Mouse (Mus musculus) CD4-positive, CD25-positive, alpha-beta regulatory T cell, adult 4 months (primary cell): ENCODE data around the gene Slc6a19. TPM values are rescaled to one million over a fixed set of nuclear protein-coding genes. Genes with fewer than 3 reads are reported as not detected.

Experiments
- ATAC-seq: one replicate; pipeline ENCODE4 v1.8.0; 2017
- polyA plus RNA-seq, 2 experiments: library from polyadenylated mRNA; unstranded; fragments of 100-300 nt; shearing (Covaris generic); gene quantifications; one replicate each; pipeline ENCODE4 v1.2.1; 2017

Slc6a19 gene
- polyA plus RNA-seq, 2 experiments from 2014 or later: not detected

DNA sequence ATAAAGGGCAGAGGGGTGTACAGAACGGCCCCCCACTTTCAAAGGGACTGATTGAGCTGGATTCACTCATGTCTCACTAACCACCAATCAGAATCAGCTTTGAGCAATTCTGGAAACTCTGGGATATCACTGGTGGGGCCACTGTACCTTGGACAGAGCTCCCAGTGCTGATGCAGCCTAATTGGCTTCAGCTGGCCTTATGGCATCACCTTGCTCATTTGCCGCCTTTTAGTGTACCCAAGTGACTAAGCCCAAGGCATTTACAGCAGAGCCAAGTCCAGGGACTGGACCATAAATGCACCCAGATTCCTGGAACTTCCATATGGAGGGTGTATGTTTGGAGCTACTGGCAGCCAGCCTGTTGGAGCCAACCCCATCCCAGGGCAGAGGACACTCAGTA lies 45.7 kb downstream of the Slc6a19 start:
- ATAC-seq: no peak

DNA sequence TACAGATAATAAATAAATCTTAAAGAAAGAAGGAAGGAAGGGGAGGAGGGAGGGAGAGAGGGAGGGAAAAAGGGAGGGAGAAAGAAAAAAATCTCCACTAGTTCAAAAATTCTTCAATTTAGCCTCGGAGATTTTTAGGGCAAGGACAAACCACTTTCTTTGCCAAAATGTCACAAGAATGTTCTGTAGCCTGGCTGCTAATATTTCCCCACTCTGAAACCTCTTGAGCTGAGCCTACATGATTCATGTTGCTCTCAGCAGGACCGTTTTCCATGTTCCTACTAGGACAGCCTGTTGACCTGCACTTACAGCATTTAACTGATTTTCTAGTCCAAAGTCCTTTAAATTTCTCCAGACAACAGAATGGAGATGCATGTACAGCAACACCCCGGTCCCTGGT lies 49.7 kb downstream of the Slc6a19 start:
- ATAC-seq: no peak

DNA sequence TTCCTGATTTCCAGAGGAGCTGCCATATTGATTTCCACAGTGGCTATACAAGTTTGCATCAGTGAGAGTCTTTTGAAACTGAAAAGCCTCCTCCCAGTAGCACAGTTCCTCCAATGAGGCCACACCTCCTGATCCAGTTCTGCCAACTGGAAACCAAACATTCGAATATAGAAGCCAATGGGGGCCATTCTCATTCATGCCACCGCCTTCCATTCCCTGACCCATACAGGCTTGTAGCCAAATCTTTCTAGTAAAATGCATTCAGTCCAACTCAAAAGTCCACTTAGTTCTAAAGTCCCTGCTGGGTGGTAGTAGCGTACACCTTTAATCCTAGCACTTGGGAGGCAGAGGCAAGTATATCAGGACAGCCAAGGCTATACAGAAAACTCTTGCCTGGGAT lies 51.4 kb downstream of the Slc6a19 start:
- ATAC-seq: no peak

DNA sequence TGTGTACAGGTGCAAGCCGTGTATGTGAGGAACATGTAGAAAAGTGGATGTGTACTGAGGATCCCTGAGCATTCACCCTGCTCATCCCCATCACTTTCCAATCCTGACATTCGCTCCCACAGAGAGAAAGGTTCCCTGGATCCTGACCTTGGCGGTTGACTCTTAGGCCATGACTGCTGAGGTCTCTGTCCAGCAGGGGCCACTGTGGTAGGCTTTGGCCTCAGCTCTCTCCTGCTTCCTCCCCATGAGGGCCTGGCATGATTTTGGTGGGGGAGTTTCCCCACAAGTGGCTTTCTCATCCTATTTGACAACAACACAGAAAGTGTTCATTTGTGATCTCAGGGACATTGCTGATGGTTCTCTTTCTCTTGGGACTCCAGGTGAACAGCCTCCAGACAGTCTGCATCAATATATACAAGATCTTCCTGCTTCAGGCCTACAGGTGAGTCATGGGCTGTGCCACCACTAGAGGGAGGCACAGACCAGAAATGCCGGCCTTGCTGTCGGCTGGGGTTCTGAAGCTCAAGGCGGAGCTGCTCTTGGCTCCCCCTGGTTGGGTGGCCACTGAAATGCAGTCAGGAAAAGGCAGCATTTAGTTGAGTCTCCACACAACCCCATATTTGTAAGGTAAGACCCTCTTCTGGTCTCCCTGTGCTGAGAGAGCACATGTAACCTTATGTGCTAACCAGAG lies 58.1 kb downstream of the Slc6a19 start:
- peak; percentile 96 for ATAC-seq

DNA sequence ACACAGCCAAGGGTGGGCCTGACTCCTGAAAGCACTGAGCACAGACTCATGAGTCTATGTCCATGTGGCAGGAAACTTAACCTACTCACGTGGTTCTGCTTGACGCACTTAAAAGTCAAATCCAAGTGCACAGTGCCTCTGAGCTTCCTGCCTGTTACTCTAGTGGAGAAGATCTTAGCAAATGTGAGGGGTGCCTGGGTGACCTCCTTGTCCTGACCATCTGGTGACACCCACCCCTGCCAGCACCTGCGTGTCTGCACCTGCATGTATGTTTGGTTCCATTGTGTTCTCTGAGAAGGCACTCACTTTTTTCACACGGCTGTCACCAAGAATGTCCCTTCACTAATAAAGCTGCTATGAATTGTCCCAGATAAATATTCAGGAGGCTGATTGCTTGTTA lies 63.4 kb downstream of the Slc6a19 start:
- ATAC-seq: no peak

DNA sequence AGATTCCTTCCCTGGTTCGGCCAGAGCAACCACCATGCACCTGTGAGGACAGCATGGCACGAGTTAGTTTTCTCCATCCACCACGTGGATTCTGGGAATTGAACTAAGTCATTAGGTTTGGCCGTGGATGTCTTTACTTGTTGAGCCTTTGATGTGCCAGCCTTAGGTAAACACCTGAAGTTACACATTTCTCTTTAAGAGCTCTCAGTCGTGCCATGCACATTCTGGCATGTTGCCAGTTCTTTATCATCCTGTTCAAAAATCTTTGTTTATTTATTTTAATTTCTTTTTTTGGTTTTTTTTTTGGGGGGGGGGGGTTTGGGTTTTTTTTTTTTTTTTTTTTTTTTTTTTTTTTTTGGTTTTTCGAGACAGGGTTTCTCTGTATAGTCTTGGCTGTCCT lies 66.8 kb downstream of the Slc6a19 start:
- ATAC-seq: no peak

DNA sequence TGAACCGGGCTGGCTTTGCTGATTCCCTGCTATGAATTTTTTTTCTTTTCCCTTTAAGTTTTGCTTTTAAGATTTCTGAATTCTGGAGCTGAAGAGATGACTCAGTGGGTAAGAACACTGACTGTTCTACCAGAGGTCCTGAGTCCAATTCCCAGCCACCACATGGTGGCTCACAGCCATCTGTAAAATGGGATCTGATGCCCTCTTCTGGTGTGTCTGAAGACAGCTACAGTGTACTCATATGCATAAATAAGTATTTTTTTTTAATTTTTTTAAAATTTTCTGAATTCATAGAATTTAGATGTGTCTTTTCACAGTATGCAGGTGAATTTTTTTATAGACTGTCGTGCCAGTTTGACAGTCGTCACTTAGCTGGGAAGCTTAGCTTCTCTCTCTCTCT lies 72.8 kb downstream of the Slc6a19 start:
- no peak for ATAC-seq

Other genes starting within 250 kb of the Slc6a19 start
- 10 to 100 TPM; 29.0 to 34.0 TPM for gene Lpcat1, start 237.7 kb downstream of the Slc6a19 start, polyA plus RNA-seq
- gene Slc6a3, start 168.1 kb downstream of the Slc6a19 start, polyA plus RNA-seq: not detected
- gene Clptm1l, start 100.9 kb downstream of the Slc6a19 start, polyA plus RNA-seq: 10 to 100 TPM; 19.1 to 44.9 TPM
- 1 to 10 TPM; 2.8 to 3.6 TPM for gene Tert, start 78.0 kb downstream of the Slc6a19 start, polyA plus RNA-seq
- gene Slc6a18, start 26.8 kb downstream of the Slc6a19 start, polyA plus RNA-seq: not detected
- gene Slc12a7, start 28.2 kb upstream of the Slc6a19 start, polyA plus RNA-seq: 10 to 100 TPM; 37.2 to 50.1 TPM
- under 1 TPM; 0.14 to 0.38 TPM for gene Nkd2, start 142.8 kb upstream of the Slc6a19 start, polyA plus RNA-seq
- 1 to 10 TPM; 1.2 to 2.0 TPM for gene Trip13, start 232.9 kb upstream of the Slc6a19 start, polyA plus RNA-seq
- 10 to 100 TPM; 61.9 to 72.2 TPM for gene Brd9, start 232.9 kb upstream of the Slc6a19 start, polyA plus RNA-seq